Mouse (Mus musculus) gonadal fat pad, adult 2 months (tissue): ENCODE results near the gene Krtap1-4. TPM values are rescaled to one million over a fixed set of nuclear protein-coding genes. Genes with fewer than 3 reads are reported as not detected.

Experiments
- DNase-seq: peaks from one replicate; pipeline ENCODE4 v3.0.0-alpha.2; 2012; ENCODE audit warnings: low read depth
- polyA plus RNA-seq: library from polyadenylated mRNA; depleted of rRNA; stranded (reverse); fragments of >200 nt; gene quantifications from 2 replicates; pipeline ENCODE4 v1.2.3, GENCODE M21; 2012; rRNA removed

The Krtap1-4 gene
- polyA plus RNA-seq, 1 experiment, result not detected

- no peak for DNase-seq
Observed at GRCm38 (mm10) chr11:99550765-99551164, 32.7 kb downstream of the Krtap1-4 start, which contains the start of gene Krtap3-3. Gene Krtap3-3 (minus strand): TSS chr11:99550865.

GRCm38 (mm10) chr11:99547892-99548291 lies 35.6 kb downstream of the Krtap1-4 start:
- DNase-seq, result no peak

GRCm38 (mm10) chr11:99539721-99540120 lies 43.7 kb downstream of the Krtap1-4 start:
- DNase-seq, result no peak

Other genes starting within 250 kb of the Krtap1-4 start
- not detected in 2 replicates for gene Krt26, start 245.7 kb downstream of the Krtap1-4 start, polyA plus RNA-seq
- gene Krt27, start 232.6 kb downstream of the Krtap1-4 start, polyA plus RNA-seq, result not detected in 2 replicates
- gene Krt28, start 208.8 kb downstream of the Krtap1-4 start, polyA plus RNA-seq, result not detected in 2 replicates
- 0.93 and 1.2 TPM in 2 replicates for gene Krt10, start 194.3 kb downstream of the Krtap1-4 start, polyA plus RNA-seq
- gene Krt12, start 161.4 kb downstream of the Krtap1-4 start, polyA plus RNA-seq, result not detected in 2 replicates
- gene Krt20, start 145.5 kb downstream of the Krtap1-4 start, polyA plus RNA-seq, result 0.30 and 0.61 TPM in 2 replicates
- 20.2 and 32.9 TPM in 2 replicates for gene Krt23, start 90.5 kb downstream of the Krtap1-4 start, polyA plus RNA-seq
- not detected in 2 replicates for gene Krt39, start 62.3 kb downstream of the Krtap1-4 start, polyA plus RNA-seq
- gene Krt40, start 40.5 kb downstream of the Krtap1-4 start, polyA plus RNA-seq, result not detected in 2 replicates
- gene Krtap3-3, start 32.8 kb downstream of the Krtap1-4 start, polyA plus RNA-seq, result 0.66 and 1.0 TPM in 2 replicates
- gene Krtap3-2, start 26.8 kb downstream of the Krtap1-4 start, polyA plus RNA-seq, result not detected in 2 replicates
- gene Gm11939, start 24.2 kb downstream of the Krtap1-4 start, polyA plus RNA-seq, result not detected in 2 replicates
- not detected in 2 replicates for gene Krtap3-1, start 17.0 kb downstream of the Krtap1-4 start, polyA plus RNA-seq
- not detected in 2 replicates for gene Krtap1-5, start 2.6 kb downstream of the Krtap1-4 start, polyA plus RNA-seq
- not detected in 2 replicates for gene Krtap1-3, start 7.7 kb upstream of the Krtap1-4 start, polyA plus RNA-seq
- gene Krtap9-3, start 14.5 kb upstream of the Krtap1-4 start, polyA plus RNA-seq, result not detected in 2 replicates
- gene Gm11938, start 19.7 kb upstream of the Krtap1-4 start, polyA plus RNA-seq, result not detected in 2 replicates
- not detected in 2 replicates for gene Gm11937, start 26.5 kb upstream of the Krtap1-4 start, polyA plus RNA-seq
- gene Krtap2-4, start 31.2 kb upstream of the Krtap1-4 start, polyA plus RNA-seq, result not detected in 2 replicates
- not detected in 2 replicates for gene Gm11562, start 36.8 kb upstream of the Krtap1-4 start, polyA plus RNA-seq
- not detected in 2 replicates for gene Krtap4-1, start 44.6 kb upstream of the Krtap1-4 start, polyA plus RNA-seq
- gene Krtap4-2, start 51.4 kb upstream of the Krtap1-4 start, polyA plus RNA-seq, result not detected in 2 replicates
- not detected in 2 replicates for gene Krtap4-7, start 60.4 kb upstream of the Krtap1-4 start, polyA plus RNA-seq
- gene Gm11555, start 66.6 kb upstream of the Krtap1-4 start, polyA plus RNA-seq, result not detected in 2 replicates
- not detected in 2 replicates for gene Gm11563, start 75.3 kb upstream of the Krtap1-4 start, polyA plus RNA-seq
- gene Krtap4-6, start 82.3 kb upstream of the Krtap1-4 start, polyA plus RNA-seq, result not detected in 2 replicates
- not detected in 2 replicates for gene Gm14190, start 107.1 kb upstream of the Krtap1-4 start, polyA plus RNA-seq
- not detected in 2 replicates for gene Gm14180, start 150.6 kb upstream of the Krtap1-4 start, polyA plus RNA-seq
- gene Gm11595, start 189.3 kb upstream of the Krtap1-4 start, polyA plus RNA-seq, result not detected in 2 replicates
- gene Krtap4-8, start 197.1 kb upstream of the Krtap1-4 start, polyA plus RNA-seq, result not detected in 2 replicates
- gene Krtap4-9, start 201.5 kb upstream of the Krtap1-4 start, polyA plus RNA-seq, result not detected in 2 replicates
- gene Gm11596, start 209.8 kb upstream of the Krtap1-4 start, polyA plus RNA-seq, result not detected in 2 replicates
- gene Gm11569, start 215.3 kb upstream of the Krtap1-4 start, polyA plus RNA-seq, result not detected in 2 replicates
- not detected in 2 replicates for gene Gm11554, start 220.8 kb upstream of the Krtap1-4 start, polyA plus RNA-seq
- not detected in 2 replicates for gene Krtap4-13, start 226.2 kb upstream of the Krtap1-4 start, polyA plus RNA-seq
- not detected in 2 replicates for gene Gm11564, start 232.0 kb upstream of the Krtap1-4 start, polyA plus RNA-seq